Mouse (Mus musculus): ENCODE measurements around the gene Mtor. TPM values are rescaled to one million over a fixed set of nuclear protein-coding genes. Genes with fewer than 3 reads are reported as not detected.

Gene Mtor
- polyA plus RNA-seq, 1 experiment from 2014 or later: 23.6 TPM

DNA sequence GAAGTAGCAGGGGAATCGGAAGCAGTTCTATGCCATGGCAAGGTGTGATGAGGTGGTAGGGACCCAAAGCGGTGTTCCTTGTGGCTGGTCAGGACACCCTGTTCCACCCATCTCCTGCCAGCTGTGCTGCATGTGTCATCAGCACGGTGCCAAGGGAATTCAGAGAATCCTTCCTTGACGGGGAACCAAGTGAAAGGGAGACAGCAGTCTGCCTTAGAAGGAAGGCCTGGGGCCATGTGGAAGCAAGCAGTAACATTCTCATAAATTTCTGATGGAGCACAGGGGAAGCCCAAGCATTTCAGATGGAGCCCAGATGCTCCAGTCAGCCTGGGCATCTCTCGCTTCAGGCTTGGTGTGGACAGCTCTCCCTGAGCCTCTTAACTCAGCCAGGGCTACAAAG is 59.2 kb downstream of the Mtor start:
- H3K27ac ChIP-seq (ENCODE audit: low read depth, low read length): no peak overlapping the region
- ATAC-seq (replicated peaks; ENCODE audit: insufficient number of reproducible peaks, low FRiP score, low TSS enrichment): no peak
- WGBS (ENCODE audit: insufficient replicate concordance): 82% methylated on average over 5 of the region's 5 CpGs
- no peak overlapping the region for H3K4me2 ChIP-seq
- no peak overlapping the region for H3K9ac ChIP-seq (ENCODE audit: low read depth, low read length)
- H3K27me3 ChIP-seq (ENCODE audit: control insufficient read depth, insufficient read depth, low read length): no peaks in the 10 kb centered on the region
- H3K4me3 ChIP-seq (ENCODE audit: low read depth, low read length): no peak overlapping the region
- no peaks in the 10 kb centered on the region for H3K4me1 ChIP-seq (ENCODE audit: control insufficient read depth, insufficient read depth, low read length)
- H3K36me3 ChIP-seq (ENCODE audit: control insufficient read depth, insufficient read depth, low read length): peaks cover 11% of the 10 kb centered on the region
- H3K9me3 ChIP-seq (replicated peaks; ENCODE audit: control insufficient read depth, low read length): no peaks in the 10 kb centered on the region

DNA sequence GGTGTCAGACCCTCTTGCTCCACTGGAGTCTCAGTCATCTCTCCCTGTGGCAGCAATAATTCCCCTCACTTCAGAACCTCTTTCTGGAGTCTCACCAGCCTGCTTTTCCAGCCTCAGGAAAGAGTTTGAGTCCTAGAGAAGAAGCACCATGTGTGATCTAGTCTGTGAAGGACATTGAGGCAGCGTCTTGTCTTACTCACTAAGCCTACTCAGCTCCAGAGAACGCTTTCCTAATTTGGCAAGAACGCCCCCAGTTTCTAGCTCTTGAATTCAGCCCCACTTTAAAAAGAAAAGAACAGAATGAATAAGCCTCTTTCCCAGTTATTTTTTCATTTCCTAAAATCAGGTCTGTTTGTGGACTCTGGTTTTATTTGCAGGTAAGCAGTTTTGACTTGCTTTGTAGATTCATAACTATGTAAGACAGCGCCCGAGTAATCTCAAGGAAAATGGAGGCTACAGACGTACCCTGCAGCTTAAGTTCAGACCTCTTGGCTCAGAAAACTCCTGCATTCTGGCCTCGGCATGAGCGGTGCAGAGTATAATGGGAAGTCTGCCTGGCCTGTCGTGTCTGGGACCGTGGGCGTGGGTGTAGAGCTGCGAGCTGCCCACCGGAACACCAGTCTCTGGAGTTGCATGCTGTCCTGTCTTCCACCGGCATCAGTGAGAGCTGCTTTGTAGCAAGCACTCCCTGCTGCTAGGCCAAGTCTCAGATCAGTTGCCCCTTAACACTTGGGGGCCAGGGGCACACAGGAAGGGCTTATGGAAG is 59.9 kb downstream of the Mtor start:
- no peak for ATAC-seq (replicated peaks; ENCODE audit: insufficient number of reproducible peaks, low FRiP score, low TSS enrichment)
- Histone ChIP-seq H3K4me1 (ENCODE audit: control insufficient read depth, insufficient read depth, low read length) (no peaks in the 10 kb centered on the region), H3K9ac (ENCODE audit: low read depth, low read length) (no peak overlapping the region), H3K4me2 (no peak overlapping the region), H3K36me3 (ENCODE audit: control insufficient read depth, insufficient read depth, low read length) (peaks cover 9% of the 10 kb centered on the region), H3K27ac (ENCODE audit: low read depth, low read length) (no peak overlapping the region), H3K9me3 (replicated peaks; ENCODE audit: control insufficient read depth, low read length) (no peaks in the 10 kb centered on the region), H3K4me3 (ENCODE audit: low read depth, low read length) (no peak overlapping the region), H3K27me3 (ENCODE audit: control insufficient read depth, insufficient read depth, low read length) (no peaks in the 10 kb centered on the region)
- 93% methylated on average over 14 of the region's 14 CpGs for WGBS (ENCODE audit: insufficient replicate concordance)

DNA sequence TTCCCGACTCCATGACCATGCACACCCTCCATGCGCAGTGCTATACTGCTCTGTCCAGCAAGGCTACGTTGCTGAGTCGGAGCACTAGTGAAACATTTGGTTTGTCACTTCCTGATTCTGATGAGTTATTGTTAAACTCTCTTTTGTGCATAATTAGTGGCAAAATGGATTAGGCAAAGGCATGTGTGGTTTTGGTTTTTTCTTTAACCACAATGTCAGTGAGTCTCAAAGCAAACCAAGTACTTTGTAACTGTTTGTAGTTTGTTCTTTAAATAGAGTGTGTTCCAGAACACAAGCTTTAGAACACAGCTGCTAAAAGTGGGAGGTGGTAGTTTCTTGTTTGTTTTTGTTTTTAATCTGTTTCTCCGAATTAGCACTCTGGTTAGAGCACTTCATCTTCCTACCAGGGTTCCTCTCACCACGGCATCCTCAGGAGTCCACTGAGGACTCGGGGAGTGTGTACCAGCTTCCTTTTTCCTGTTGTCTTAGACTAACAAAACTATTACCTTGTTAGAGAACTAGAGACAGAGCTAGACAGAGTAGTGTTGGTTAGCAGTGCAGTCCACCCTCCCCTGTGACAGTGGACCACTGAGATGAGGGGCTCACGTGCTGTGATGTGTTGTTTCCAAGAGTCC is 61.2 kb downstream of the Mtor start:
- Histone ChIP-seq H3K9me3 (replicated peaks; ENCODE audit: control insufficient read depth, low read length) (no peaks in the 10 kb centered on the region), H3K27ac (ENCODE audit: low read depth, low read length) (no peak overlapping the region), H3K36me3 (ENCODE audit: control insufficient read depth, insufficient read depth, low read length) (peaks cover 12% of the 10 kb centered on the region; the same call in 1 of the 2 replicates), H3K4me2 (no peak overlapping the region), H3K4me1 (ENCODE audit: control insufficient read depth, insufficient read depth, low read length) (no peaks in the 10 kb centered on the region), H3K27me3 (ENCODE audit: control insufficient read depth, insufficient read depth, low read length) (no peaks in the 10 kb centered on the region), H3K4me3 (ENCODE audit: low read depth, low read length) (no peak overlapping the region), H3K9ac (ENCODE audit: low read depth, low read length) (no peak overlapping the region)
- 86% methylated on average over 8 of the region's 8 CpGs for WGBS (ENCODE audit: insufficient replicate concordance)
- no peak for ATAC-seq (replicated peaks; ENCODE audit: insufficient number of reproducible peaks, low FRiP score, low TSS enrichment)

DNA sequence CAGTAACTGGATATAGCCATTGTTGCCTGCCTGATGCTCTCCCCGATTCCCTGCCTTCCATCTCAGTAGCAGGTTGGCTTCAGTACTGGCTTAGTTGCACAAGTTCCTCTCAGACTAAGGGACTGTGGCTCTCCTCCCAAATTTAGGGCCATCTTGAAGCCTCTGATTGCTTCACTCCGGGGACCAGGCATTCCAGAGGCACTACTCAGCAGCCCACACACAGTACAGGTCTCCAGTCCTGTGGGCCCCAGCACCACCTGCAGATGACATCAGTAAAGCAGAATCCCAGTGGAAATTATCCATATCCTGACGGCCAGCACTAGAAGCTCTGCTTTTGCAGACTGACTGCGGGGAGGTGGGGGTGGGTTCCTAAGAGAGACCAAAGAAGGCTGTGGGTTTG is 62.3 kb downstream of the Mtor start:
- Histone ChIP-seq H3K36me3 (ENCODE audit: control insufficient read depth, insufficient read depth, low read length) (peaks cover 21% of the 10 kb centered on the region), H3K27ac (ENCODE audit: low read depth, low read length) (no peak overlapping the region), H3K4me1 (ENCODE audit: control insufficient read depth, insufficient read depth, low read length) (no peaks in the 10 kb centered on the region), H3K27me3 (ENCODE audit: control insufficient read depth, insufficient read depth, low read length) (no peaks in the 10 kb centered on the region), H3K4me3 (ENCODE audit: low read depth, low read length) (no peak overlapping the region), H3K9ac (ENCODE audit: low read depth, low read length) (no peak overlapping the region), H3K4me2 (no peak overlapping the region), H3K9me3 (replicated peaks; ENCODE audit: control insufficient read depth, low read length) (no peaks in the 10 kb centered on the region)
- no peak for ATAC-seq (replicated peaks; ENCODE audit: insufficient number of reproducible peaks, low FRiP score, low TSS enrichment)
- WGBS (ENCODE audit: insufficient replicate concordance): 84% methylated on average over 4 of the region's 4 CpGs

DNA sequence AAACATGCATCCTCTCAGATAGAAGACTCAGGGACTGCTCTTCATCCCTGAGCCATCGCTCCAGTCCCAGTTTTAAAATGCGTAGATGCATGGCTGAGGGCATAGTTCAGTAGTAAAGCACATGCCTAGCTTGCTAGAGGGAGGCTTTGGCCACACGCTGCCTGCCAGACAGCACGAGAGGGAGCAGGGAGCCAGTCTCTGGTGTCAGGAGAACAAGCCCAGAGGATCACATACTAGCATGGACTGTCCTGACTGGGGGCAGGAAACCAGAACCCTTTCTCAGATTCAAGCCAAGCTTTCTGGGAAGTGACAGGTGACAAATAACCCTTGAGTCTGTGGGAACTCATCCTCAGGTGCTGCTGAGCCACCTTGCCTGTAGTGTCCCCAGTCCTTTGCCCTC is 62.9 kb downstream of the Mtor start:
- Histone ChIP-seq H3K4me2 (no peak overlapping the region), H3K9me3 (replicated peaks; ENCODE audit: control insufficient read depth, low read length) (no peaks in the 10 kb centered on the region), H3K36me3 (ENCODE audit: control insufficient read depth, insufficient read depth, low read length) (peaks cover 23% of the 10 kb centered on the region), H3K4me3 (ENCODE audit: low read depth, low read length) (no peak overlapping the region), H3K9ac (ENCODE audit: low read depth, low read length) (no peak overlapping the region), H3K4me1 (ENCODE audit: control insufficient read depth, insufficient read depth, low read length) (no peaks in the 10 kb centered on the region), H3K27me3 (ENCODE audit: control insufficient read depth, insufficient read depth, low read length) (no peaks in the 10 kb centered on the region), H3K27ac (ENCODE audit: low read depth, low read length) (no peak overlapping the region)
- no peak for ATAC-seq (replicated peaks; ENCODE audit: insufficient number of reproducible peaks, low FRiP score, low TSS enrichment)
- WGBS (ENCODE audit: insufficient replicate concordance): 92% methylated on average over 4 of the region's 4 CpGs

DNA sequence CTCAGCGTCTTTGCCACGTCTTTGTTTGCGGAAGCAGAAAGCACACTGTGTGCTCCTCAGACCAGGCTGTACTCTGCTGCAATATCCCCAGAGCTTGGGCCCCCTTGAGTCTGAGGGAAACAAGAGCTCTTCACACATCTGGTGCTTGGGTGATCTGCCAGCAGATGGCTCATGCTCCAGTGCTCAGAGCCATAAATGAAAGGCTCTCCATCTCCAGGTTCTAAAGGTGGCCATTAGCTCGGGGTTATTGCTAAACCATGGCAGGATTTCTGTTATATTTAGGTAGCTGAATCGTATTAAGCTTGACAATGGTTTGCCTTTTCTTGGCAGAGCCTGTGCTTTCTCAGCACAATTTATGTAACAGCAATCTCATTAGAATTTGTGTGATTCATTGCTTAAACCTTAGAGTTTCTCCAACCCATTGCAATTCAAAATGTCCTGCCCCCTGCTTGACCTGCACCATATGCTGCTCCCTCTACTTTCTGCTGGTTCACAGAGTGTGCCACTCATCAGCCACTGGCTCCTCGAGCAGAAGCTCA is 64.7 kb downstream of the Mtor start:
- peaks cover 4% of the 10 kb centered on the region; the same call in 1 of the 2 replicates for H3K4me1 ChIP-seq (ENCODE audit: control insufficient read depth, insufficient read depth, low read length)
- H3K9me3 ChIP-seq (replicated peaks; ENCODE audit: control insufficient read depth, low read length): no peaks in the 10 kb centered on the region
- H3K27ac ChIP-seq (ENCODE audit: low read depth, low read length): no peak overlapping the region
- no peak overlapping the region for H3K4me3 ChIP-seq (ENCODE audit: low read depth, low read length)
- ATAC-seq (replicated peaks; ENCODE audit: insufficient number of reproducible peaks, low FRiP score, low TSS enrichment): no peak
- H3K36me3 ChIP-seq (ENCODE audit: control insufficient read depth, insufficient read depth, low read length): peaks cover 26% of the 10 kb centered on the region
- 78% methylated on average over 6 of the region's 6 CpGs for WGBS (ENCODE audit: insufficient replicate concordance)
- no peak overlapping the region for H3K9ac ChIP-seq (ENCODE audit: low read depth, low read length)
- no peak overlapping the region for H3K4me2 ChIP-seq
- H3K27me3 ChIP-seq (ENCODE audit: control insufficient read depth, insufficient read depth, low read length): no peaks in the 10 kb centered on the region

DNA sequence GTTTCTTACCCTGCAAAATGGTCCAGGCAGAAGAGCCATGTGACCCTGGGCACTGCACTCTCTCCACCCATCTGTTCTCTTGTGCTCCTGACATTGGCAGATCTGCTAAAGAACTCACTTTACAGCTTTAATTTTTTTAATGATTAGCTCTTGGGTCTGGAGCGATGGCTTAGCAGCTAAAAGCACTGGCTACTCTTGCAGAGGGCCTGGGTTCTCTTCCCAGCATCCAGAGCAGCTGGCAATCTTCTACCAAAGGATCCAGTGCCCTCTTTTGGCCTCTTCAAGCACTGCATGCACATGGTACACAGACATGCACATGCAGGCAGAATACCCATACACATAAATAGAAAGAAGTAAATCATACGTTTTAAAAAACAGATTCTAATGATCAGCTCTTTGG is 66.9 kb downstream of the Mtor start:
- WGBS (ENCODE audit: insufficient replicate concordance): 85% methylated on average over 2 of the region's 2 CpGs
- no peak for ATAC-seq (replicated peaks; ENCODE audit: insufficient number of reproducible peaks, low FRiP score, low TSS enrichment)
- Histone ChIP-seq H3K27me3 (ENCODE audit: control insufficient read depth, insufficient read depth, low read length) (no peaks in the 10 kb centered on the region), H3K9ac (ENCODE audit: low read depth, low read length) (no peak overlapping the region), H3K27ac (ENCODE audit: low read depth, low read length) (no peak overlapping the region), H3K4me2 (no peak overlapping the region), H3K4me3 (ENCODE audit: low read depth, low read length) (no peak overlapping the region), H3K36me3 (ENCODE audit: control insufficient read depth, insufficient read depth, low read length) (peaks cover 25% of the 10 kb centered on the region), H3K9me3 (replicated peaks; ENCODE audit: control insufficient read depth, low read length) (no peaks in the 10 kb centered on the region), H3K4me1 (ENCODE audit: control insufficient read depth, insufficient read depth, low read length) (peaks cover 8% of the 10 kb centered on the region; the same call in 1 of the 2 replicates)

DNA sequence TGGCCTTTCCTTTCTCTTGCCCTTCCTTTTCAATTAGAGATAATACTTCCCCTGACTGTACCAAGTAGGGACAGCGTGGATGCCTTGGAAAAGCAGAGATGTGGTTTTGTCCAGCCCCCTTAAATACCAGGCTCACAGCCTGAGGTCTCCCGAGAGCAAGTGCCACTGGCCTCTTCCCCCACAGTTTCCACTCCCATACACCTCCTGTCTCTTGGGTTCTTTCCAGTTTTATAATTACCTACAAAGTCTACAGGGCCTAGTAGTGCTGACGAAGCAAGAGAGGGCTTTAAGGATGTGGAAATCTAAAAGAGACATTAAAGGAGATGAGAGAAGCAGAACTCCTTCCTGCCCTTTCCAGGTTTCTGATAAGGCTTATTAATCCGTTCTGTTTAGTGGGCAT is 69.4 kb downstream of the Mtor start:
- Histone ChIP-seq H3K27me3 (ENCODE audit: control insufficient read depth, insufficient read depth, low read length) (no peaks in the 10 kb centered on the region), H3K9ac (ENCODE audit: low read depth, low read length) (no peak overlapping the region), H3K27ac (ENCODE audit: low read depth, low read length) (no peak overlapping the region; the same call in 1 of the 2 replicates), H3K4me2 (no peak overlapping the region), H3K4me1 (ENCODE audit: control insufficient read depth, insufficient read depth, low read length) (peaks cover 8% of the 10 kb centered on the region; the same call in 1 of the 2 replicates), H3K4me3 (ENCODE audit: low read depth, low read length) (no peak overlapping the region), H3K36me3 (ENCODE audit: control insufficient read depth, insufficient read depth, low read length) (peaks cover 30% of the 10 kb centered on the region), H3K9me3 (replicated peaks; ENCODE audit: control insufficient read depth, low read length) (no peaks in the 10 kb centered on the region)
- ATAC-seq (replicated peaks; ENCODE audit: insufficient number of reproducible peaks, low FRiP score, low TSS enrichment): no peak
- 47% methylated on average over 4 of the region's 4 CpGs for WGBS (ENCODE audit: insufficient replicate concordance)
